Mouse (Mus musculus): Measurements from ENCODE around the gene Tenm3.

GRCm38 (mm10) chr8:48268638-48269037 is 575.1 kb downstream of the Tenm3 start:
- TF ChIP-seq CTCF (IDR thresholded peaks at IDR 0.05; ENCODE audit: borderline replicate concordance, insufficient read depth, low read length) (no peak), POLR2A (IDR thresholded peaks at IDR 0.05; ENCODE audit: low read depth, low read length) (no peak)
